Mouse (Mus musculus): Measurements from ENCODE around the gene Nxf1. TPM values are rescaled to one million over a fixed set of nuclear protein-coding genes. Genes with fewer than 3 reads are reported as not detected.
A peak's percentile ranks its signal among the peaks of the same experiment; 100 is the strongest.

Nxf1 gene
- polyA plus RNA-seq, 1 experiment from 2014 or later, result 88.8 TPM

DNA sequence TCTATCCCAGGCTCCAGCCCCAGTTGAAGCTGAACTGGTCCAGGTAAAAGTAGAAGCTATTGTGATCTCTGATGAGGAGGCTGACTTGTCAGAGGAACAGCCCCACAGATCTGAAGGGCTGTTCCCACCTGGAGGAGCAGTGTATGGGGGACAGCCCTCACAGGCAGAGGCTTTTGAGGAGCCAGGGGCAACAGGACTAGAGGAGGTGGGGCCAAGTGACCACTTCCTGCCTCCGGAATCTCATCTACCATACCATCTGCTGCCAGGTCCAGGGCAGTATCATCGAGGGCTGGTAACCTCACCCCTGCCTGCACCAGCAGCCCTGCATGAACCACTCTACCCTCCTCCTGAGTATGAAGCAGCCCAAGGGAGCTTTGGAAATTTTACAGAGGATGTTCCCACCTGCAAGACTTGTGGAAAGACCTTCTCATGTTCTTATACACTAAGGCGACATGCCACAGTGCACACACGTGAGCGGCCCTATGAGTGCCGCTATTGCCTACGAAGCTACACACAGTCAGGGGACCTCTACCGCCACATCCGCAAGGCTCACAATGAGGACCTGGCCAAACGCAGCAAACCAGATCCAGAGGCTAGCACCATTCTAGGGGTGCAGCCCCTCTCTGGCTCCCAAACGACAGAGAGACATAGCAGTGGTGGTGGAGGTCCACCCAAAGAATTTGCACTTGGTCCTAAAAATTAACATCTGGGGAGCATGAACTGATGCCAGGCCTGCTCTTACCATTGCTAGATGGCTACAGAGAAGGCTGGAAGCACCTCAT is 47.2 kb downstream of the Nxf1 start:
- Histone ChIP-seq H3K9ac (replicated peaks; ENCODE audit: low read depth) (no peak overlapping the region), H3K27ac (ENCODE audit: low read length) (no peak overlapping the region), H3K4me2 (replicated peaks; ENCODE audit: low read depth, low read length) (no peak overlapping the region), H3K4me1 (ENCODE audit: insufficient read depth, low read depth, low read length) (peaks cover 4% of the 10 kb centered on the region; the same call in 1 of the 2 replicates), H3K27me3 (replicated peaks; ENCODE audit: insufficient read depth, low read length) (no peaks in the 10 kb centered on the region), H3K9me3 (ENCODE audit: low read length) (no peaks in the 10 kb centered on the region), H3K4me3 (ENCODE audit: low read depth, low read length) (no peak overlapping the region), H3K36me3 (ENCODE audit: insufficient read depth, low read length) (peaks cover 6% of the 10 kb centered on the region; the same call in 1 of the 2 replicates)
- TF ChIP-seq CTCF (IDR thresholded peaks at IDR 0.05), result no peak
- ATAC-seq (no peak), DNase-seq (ENCODE audit: low spot score) (no peak)
- WGBS, result 86% methylated on average over 11 of the region's 11 CpGs

DNA sequence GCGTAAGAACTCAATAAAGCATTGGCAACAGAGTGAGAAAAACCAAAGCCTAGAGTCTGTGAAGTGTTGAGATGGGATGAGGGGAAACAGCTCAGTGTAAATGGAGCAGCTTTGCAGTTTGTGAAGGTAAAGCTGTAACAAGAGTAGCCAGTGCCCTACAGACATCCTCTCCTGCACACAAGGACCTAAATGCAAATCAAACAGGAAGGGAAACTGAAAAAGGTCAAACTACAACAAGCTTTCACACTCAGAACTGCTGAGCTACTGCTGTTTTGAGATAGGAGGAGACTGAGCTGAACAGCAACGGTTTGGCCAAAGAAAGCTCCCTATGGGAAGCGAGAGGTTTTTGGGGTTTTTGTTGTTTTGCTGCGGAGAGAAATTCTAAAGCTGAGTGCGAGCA is 49.9 kb downstream of the Nxf1 start:
- no peak for TF ChIP-seq EP300 (IDR thresholded peaks at IDR 0.05)
- no peak for TF ChIP-seq CTCF (IDR thresholded peaks at IDR 0.05)
- 93% methylated on average over 5 of the region's 5 CpGs for WGBS
- Histone ChIP-seq H3K27me3 (replicated peaks; ENCODE audit: insufficient read depth, low read length) (no peaks in the 10 kb centered on the region), H3K36me3 (ENCODE audit: insufficient read depth, low read length) (peaks cover 6% of the 10 kb centered on the region; the same call in 1 of the 2 replicates), H3K9me3 (ENCODE audit: low read length) (no peaks in the 10 kb centered on the region), H3K9ac (replicated peaks; ENCODE audit: low read depth) (no peak overlapping the region), H3K4me1 (ENCODE audit: insufficient read depth, low read depth, low read length) (peaks cover 4% of the 10 kb centered on the region; the same call in 1 of the 2 replicates), H3K4me3 (ENCODE audit: low read depth, low read length) (no peak overlapping the region), H3K27ac (ENCODE audit: low read length) (no peak overlapping the region), H3K4me2 (replicated peaks; ENCODE audit: low read depth, low read length) (no peak overlapping the region)
- ATAC-seq, result no peak
- no peak for DNase-seq (ENCODE audit: low spot score)

GRCm38 (mm10) chr19:8815812-8816211 is 58.9 kb downstream of the Nxf1 start:
- H3K27me3 ChIP-seq (replicated peaks; ENCODE audit: insufficient read depth, low read length), result no peaks in the 10 kb centered on the region
- no peaks in the 10 kb centered on the region for H3K9me3 ChIP-seq (ENCODE audit: low read length)
- H3K4me2 ChIP-seq (replicated peaks; ENCODE audit: low read depth, low read length), result no peak overlapping the region
- DNase-seq (ENCODE audit: low spot score) (peak; percentile 53), ATAC-seq (no peak)
- H3K9ac ChIP-seq (replicated peaks; ENCODE audit: low read depth), result no peak overlapping the region
- H3K36me3 ChIP-seq (ENCODE audit: insufficient read depth, low read length), result peaks cover 9% of the 10 kb centered on the region; the same call in 1 of the 2 replicates
- 68% methylated on average over 11 of the region's 11 CpGs for WGBS
- H3K27ac ChIP-seq (ENCODE audit: low read length), result no peak overlapping the region
- H3K4me1 ChIP-seq (ENCODE audit: insufficient read depth, low read depth, low read length), result no peaks in the 10 kb centered on the region
- no peak overlapping the region for H3K4me3 ChIP-seq (ENCODE audit: low read depth, low read length)
- TF ChIP-seq EP300 (IDR thresholded peaks at IDR 0.05) (no peak), CTCF (IDR thresholded peaks at IDR 0.05) (peak; percentile 50)

DNA sequence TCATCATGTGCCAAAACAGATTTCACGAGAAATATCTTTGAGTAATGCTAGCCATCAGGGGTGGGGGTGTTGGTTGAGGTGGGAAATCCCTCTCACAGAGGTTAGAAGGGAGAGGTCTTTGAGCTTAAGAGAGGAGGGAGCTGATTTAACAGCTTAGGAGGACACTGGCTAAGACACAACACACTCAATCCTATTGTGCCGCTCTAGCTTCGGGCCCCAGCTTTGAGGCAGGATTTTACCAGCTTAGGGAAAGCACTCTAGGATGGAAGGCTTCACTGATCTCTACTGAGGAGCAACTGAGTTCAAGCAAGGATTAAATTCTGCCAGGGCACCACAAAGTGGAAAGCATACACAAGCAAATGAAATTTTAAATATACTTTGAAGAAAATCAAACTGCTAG is 60.1 kb downstream of the Nxf1 start:
- H3K36me3 ChIP-seq (ENCODE audit: insufficient read depth, low read length), result peaks cover 9% of the 10 kb centered on the region; the same call in 1 of the 2 replicates
- no peak overlapping the region for H3K4me3 ChIP-seq (ENCODE audit: low read depth, low read length)
- 0 out of 2 replicates have a peak, but pooled peaks cover 1% of the 10 kb centered on the region for H3K4me1 ChIP-seq (ENCODE audit: insufficient read depth, low read depth, low read length)
- ATAC-seq (no peak), DNase-seq (ENCODE audit: low spot score) (no peak)
- H3K9ac ChIP-seq (replicated peaks; ENCODE audit: low read depth), result peak overlapping the region; percentile 13; the same call in 1 of the 2 replicates
- H3K4me2 ChIP-seq (replicated peaks; ENCODE audit: low read depth, low read length), result no peak overlapping the region
- TF ChIP-seq EP300 (IDR thresholded peaks at IDR 0.05) (no peak), CTCF (IDR thresholded peaks at IDR 0.05) (no peak)
- H3K27ac ChIP-seq (ENCODE audit: low read length), result no peak overlapping the region
- no peaks in the 10 kb centered on the region for H3K9me3 ChIP-seq (ENCODE audit: low read length)
- no peaks in the 10 kb centered on the region for H3K27me3 ChIP-seq (replicated peaks; ENCODE audit: insufficient read depth, low read length)
- WGBS, result 66% methylated on average over 3 of the region's 3 CpGs

DNA sequence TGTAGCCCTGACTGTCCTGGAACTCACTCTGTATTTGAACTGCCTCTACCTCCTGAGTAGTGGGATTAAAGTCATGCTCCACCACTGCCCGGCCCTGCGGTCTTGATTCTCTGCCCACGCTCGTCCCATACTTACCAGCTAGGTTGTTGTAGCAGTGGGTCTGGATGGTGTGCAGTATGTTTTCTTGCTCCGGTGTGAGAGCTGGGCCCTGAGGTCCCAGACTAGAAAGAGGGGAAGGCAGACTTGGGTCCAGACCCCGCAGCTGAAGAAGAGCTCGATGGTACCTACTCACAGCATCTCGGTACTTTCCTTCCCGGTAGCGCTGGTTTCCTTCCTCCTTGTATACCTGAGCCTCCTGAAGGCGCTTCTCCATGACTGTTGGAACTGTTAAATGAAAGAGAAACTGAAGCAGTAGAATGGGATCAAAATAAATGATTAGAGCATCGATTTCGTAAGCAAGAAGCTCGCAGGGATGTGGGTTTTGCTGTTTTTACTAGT is 61.5 kb downstream of the Nxf1 start:
- H3K4me2 ChIP-seq (replicated peaks; ENCODE audit: low read depth, low read length), result peak overlapping the region; percentile 73
- H3K36me3 ChIP-seq (ENCODE audit: insufficient read depth, low read length), result peaks cover 14% of the 10 kb centered on the region
- no peaks in the 10 kb centered on the region for H3K27me3 ChIP-seq (replicated peaks; ENCODE audit: insufficient read depth, low read length)
- WGBS, result 11% methylated on average over 14 of the region's 14 CpGs
- H3K9ac ChIP-seq (replicated peaks; ENCODE audit: low read depth), result peak overlapping the region; percentile 51
- H3K4me3 ChIP-seq (ENCODE audit: low read depth, low read length), result peak overlapping the region; percentile 99
- 0 out of 2 replicates have a peak, but pooled peaks cover 5% of the 10 kb centered on the region for H3K4me1 ChIP-seq (ENCODE audit: insufficient read depth, low read depth, low read length)
- TF ChIP-seq CTCF (IDR thresholded peaks at IDR 0.05) (no peak), EP300 (IDR thresholded peaks at IDR 0.05) (no peak)
- ATAC-seq (no peak), DNase-seq (ENCODE audit: low spot score) (peak; percentile 46)
- H3K9me3 ChIP-seq (ENCODE audit: low read length), result no peaks in the 10 kb centered on the region
- H3K27ac ChIP-seq (ENCODE audit: low read length), result peak overlapping the region; percentile 97

- peak; percentile 100 for DNase-seq (ENCODE audit: low spot score)
- Histone ChIP-seq H3K27ac (ENCODE audit: low read length) (peak within 1 kb of the TSS; percentile 97), H3K9me3 (ENCODE audit: low read length) (no peaks in the 10 kb centered on the region), H3K4me2 (replicated peaks; ENCODE audit: low read depth, low read length) (peak within 1 kb of the TSS; percentile 73), H3K4me3 (ENCODE audit: low read depth, low read length) (peak within 1 kb of the TSS; percentile 99), H3K36me3 (ENCODE audit: insufficient read depth, low read length) (peaks cover 10% of the 10 kb centered on the region), H3K27me3 (replicated peaks; ENCODE audit: insufficient read depth, low read length) (no peaks in the 10 kb centered on the region), H3K9ac (replicated peaks; ENCODE audit: low read depth) (peak within 1 kb of the TSS; percentile 91), H3K4me1 (ENCODE audit: insufficient read depth, low read depth, low read length) (0 out of 2 replicates have a peak, but pooled peaks cover 5% of the 10 kb centered on the region)
- under 1% methylated on average over 33 of the region's 33 CpGs for WGBS
- TF ChIP-seq CTCF (IDR thresholded peaks at IDR 0.05), result no peak
- TF ChIP-seq EP300 (IDR thresholded peaks at IDR 0.05), result 0 out of 2 replicates have a peak, but pooled peaks have one; percentile 37
- ATAC-seq, result peak; percentile 90
These were observed 62.1 kb downstream of the Nxf1 start, which contains the start of gene Ttc9c for GRCm38 (mm10) chr19:8818801-8819595. Ttc9c (minus strand) TSS chr19:8819333.

All from lung, postnatal 0 days (tissue).